Mouse (Mus musculus): ENCODE data around the gene Higd2a.

Gene Higd2a

GRCm38 (mm10) chr13:54621960-54622521 is 32.0 kb downstream of the Higd2a start:
- no peak for DNase-seq

- no peak for DNase-seq
Observed at GRCm38 (mm10) chr13:54629128-54629527, 39.1 kb downstream of the Higd2a start.

GRCm38 (mm10) chr13:54632731-54633277 is 42.8 kb downstream of the Higd2a start:
- DNase-seq = no peak

GRCm38 (mm10) chr13:54635011-54635410 is 45.0 kb downstream of the Higd2a start:
- no peak for DNase-seq

Measured in kidney, postnatal 10 days (tissue).